Mouse (Mus musculus): Measurements from ENCODE around the gene Rad51d. TPM values are rescaled to one million over a fixed set of nuclear protein-coding genes. Genes with fewer than 3 reads are reported as not detected.

The Rad51d gene
- polyA plus RNA-seq, 1 experiment from 2014 or later = 11.3 TPM

DNA sequence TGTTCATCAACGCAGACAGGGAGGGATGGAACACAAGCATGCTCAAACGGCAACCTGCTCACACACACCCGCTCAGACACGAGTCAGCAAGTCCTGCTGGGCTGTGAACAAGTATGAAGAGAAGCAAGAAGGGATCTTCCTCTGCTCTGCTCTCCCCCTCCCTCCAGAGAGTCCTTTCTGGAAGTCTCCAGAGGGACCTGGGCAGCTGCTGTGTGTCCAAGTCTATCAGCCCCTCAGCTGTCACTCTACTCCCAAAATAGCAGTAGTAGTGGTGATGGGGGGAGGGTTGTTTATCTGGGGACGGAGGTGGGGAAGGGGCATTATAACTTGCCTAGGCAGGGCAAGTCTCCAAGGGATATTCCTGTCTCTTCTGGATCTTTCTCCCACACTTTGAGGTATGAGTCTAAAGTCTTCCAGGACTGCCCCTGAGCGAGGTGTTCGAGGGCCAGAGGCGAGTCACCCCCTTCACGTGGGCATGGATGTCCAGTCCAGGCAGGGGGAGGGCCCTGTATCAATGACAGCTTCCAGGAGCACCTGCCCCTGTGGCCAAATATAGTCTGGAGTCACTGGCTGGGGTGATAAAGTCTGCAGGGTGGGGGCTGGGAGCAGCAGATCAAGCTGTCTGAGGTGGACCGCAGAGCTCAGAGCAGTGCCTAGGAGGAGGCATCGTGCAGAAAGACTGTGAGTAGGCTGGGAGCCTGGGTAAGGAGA lies 20.4 kb upstream of the Rad51d start:
- Histone ChIP-seq H3K27me3 (replicated peaks) (peaks cover 16% of the 10 kb centered on the region; the same call in 1 of the 2 replicates), H3K9ac (replicated peaks) (no peak overlapping the region), H3K9me3 (replicated peaks) (no peaks in the 10 kb centered on the region), H3K4me2 (no peak overlapping the region), H3K4me1 (peaks cover 19% of the 10 kb centered on the region), H3K27ac (replicated peaks) (no peak overlapping the region), H3K4me3 (replicated peaks) (no peak overlapping the region), H3K36me3 (peaks cover 7% of the 10 kb centered on the region)
- ATAC-seq (ENCODE audit: low FRiP score) = no peak
- 82% methylated on average over 11 of the region's 11 CpGs for WGBS

DNA sequence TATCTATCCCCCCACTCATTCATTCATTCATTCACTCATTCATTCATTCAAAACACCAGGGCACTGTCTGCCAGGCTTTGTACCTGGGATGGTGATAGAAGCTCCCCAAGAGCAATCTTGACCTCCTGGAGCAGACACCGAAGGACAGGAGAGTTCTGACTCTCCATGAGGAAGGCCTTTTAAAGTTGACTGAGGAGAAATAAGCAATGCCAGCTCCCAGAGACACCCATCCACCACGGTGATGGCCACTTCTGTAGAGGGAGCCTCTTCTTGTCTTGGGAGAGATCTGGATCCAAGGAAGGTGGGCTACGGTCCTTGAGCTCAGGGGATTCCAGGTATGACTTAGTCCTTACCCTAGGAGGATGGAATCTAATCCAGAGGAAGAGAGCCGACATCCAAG lies 19.8 kb upstream of the Rad51d start, which contains the start of gene Unc45b:
Gene Unc45b, plus strand, starts transcription at position 301 of the 400 bp plus-strand sequence.
- Histone ChIP-seq H3K4me2 (no peak within 1 kb of the TSS), H3K27me3 (replicated peaks) (peaks cover 13% of the 10 kb centered on the region; the same call in 1 of the 2 replicates), H3K9ac (replicated peaks) (no peak within 1 kb of the TSS), H3K36me3 (peaks cover 10% of the 10 kb centered on the region), H3K27ac (replicated peaks) (no peak within 1 kb of the TSS), H3K4me3 (replicated peaks) (no peak within 1 kb of the TSS), H3K9me3 (replicated peaks) (no peaks in the 10 kb centered on the region), H3K4me1 (peaks cover 19% of the 10 kb centered on the region)
- ATAC-seq (ENCODE audit: low FRiP score) = no peak
- WGBS = 88% methylated on average over 4 of the region's 4 CpGs

DNA sequence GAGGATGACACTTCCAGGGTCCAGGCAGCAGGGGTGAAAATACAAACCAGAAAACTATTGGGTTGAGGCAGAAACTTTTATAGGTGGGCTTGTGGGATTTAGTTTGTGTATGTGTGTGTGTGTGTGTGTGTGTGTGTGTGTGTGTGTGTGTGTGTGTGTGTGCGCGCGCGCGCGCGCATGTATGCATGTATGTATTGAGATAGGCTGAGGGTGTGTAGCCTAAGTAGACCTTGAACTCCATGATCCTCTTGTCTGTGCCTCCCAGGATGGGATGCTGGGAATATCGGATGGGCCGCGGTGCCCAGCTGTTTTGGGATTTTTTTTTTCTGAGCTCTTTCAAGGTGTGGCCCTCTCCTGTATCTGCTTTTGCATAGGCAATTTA lies 18.2 kb upstream of the Rad51d start:
- peaks cover 19% of the 10 kb centered on the region for H3K4me1 ChIP-seq
- H3K4me3 ChIP-seq (replicated peaks) = peak overlapping the region; percentile 83
- ATAC-seq (ENCODE audit: low FRiP score) = no peak
- H3K27ac ChIP-seq (replicated peaks) = no peak overlapping the region
- peaks cover 25% of the 10 kb centered on the region for H3K36me3 ChIP-seq
- H3K9me3 ChIP-seq (replicated peaks) = no peaks in the 10 kb centered on the region
- peak overlapping the region; percentile 85 for H3K4me2 ChIP-seq
- H3K27me3 ChIP-seq (replicated peaks) = peaks cover 11% of the 10 kb centered on the region; the same call in 1 of the 2 replicates
- peak overlapping the region; percentile 36; the same call in 1 of the 2 replicates for H3K9ac ChIP-seq (replicated peaks)
- 43% methylated on average over 10 of the region's 10 CpGs for WGBS

DNA sequence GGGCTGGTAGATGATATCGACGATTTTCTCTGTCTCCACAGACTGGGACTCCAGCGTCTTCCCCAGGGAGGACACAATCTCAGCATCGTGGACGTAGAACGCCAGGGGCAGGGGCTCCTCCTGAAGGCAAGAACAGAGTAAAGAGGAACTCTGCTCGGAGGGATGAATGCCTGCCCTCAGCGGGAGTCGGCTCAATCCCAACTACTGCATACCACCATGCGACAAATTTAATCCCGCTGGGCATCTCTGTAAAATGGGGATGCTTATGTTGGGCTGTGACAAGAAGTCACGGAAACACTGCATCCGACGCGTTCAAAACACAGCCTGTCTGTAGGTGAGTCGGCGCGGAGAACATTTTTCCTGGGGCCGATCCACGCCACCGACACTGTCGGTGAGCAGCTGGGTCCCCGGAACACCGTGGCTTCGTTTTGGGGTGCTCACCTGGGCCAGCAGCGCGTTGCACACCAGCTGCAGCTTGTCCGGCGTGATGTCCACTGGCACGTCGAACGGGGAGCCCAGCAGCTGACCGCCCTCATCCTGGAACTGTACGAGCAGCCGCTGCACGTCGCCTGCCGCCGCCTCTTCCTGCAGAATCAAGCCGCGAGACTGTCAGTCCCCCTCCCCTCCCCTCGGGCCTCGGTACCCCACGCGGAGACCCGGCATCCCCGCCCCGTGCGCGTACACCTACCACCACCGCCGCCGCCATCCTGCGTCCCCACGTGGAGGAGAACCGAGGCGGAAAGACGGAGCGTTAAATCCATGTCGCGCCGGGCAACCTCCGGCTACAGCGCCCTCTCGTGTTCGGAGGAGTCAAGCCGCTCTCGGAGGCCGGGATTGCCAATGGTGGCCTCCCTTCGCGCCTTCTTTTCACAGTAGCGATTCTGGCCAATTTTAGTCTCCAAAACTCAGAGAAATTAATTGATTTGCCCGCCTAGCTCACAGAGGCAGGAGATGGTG lies 17.5 kb upstream of the Rad51d start, which contains the start of gene Nle1:
Gene Nle1, minus strand, starts transcription at position 761 of the 957 bp plus-strand sequence.
- H3K4me3 ChIP-seq (replicated peaks) = peak within 1 kb of the TSS; percentile 83
- peak within 1 kb of the TSS; percentile 85 for H3K4me2 ChIP-seq
- peaks cover 19% of the 10 kb centered on the region for H3K4me1 ChIP-seq
- no peaks in the 10 kb centered on the region for H3K9me3 ChIP-seq (replicated peaks)
- peak within 1 kb of the TSS; percentile 15 for H3K27ac ChIP-seq (replicated peaks)
- peak within 1 kb of the TSS; percentile 55 for H3K9ac ChIP-seq (replicated peaks)
- H3K36me3 ChIP-seq = peaks cover 32% of the 10 kb centered on the region
- 2% methylated on average over 68 of the region's 73 CpGs for WGBS
- peak; percentile 89 for ATAC-seq (ENCODE audit: low FRiP score)
- 0 out of 2 replicates have a peak, but pooled peaks cover 5% of the 10 kb centered on the region for H3K27me3 ChIP-seq (replicated peaks)

DNA sequence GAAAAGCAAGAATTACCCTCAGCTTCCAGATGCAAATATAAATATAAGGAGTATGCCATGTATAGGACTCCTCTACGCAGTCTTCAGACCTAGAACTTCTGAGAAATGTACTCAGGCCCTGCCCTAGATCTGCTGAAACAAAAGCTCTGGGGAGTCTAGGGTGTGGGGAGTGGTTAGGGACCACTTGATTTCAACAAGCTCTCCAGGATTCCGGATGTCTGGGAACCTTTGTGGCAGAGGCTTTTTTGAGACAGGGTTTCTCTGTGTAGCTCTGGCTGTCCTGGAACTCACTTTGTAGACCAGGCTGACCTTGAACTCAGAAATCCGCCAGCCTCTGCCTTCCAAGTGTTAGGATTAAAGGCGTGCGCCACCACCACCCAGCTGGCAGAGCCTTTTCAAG lies 15.4 kb upstream of the Rad51d start:
- Histone ChIP-seq H3K27me3 (replicated peaks) (0 out of 2 replicates have a peak, but pooled peaks cover 5% of the 10 kb centered on the region), H3K4me1 (peaks cover 19% of the 10 kb centered on the region), H3K9ac (replicated peaks) (no peak overlapping the region), H3K9me3 (replicated peaks) (no peaks in the 10 kb centered on the region), H3K4me3 (replicated peaks) (no peak overlapping the region), H3K36me3 (peaks cover 53% of the 10 kb centered on the region), H3K27ac (replicated peaks) (no peak overlapping the region), H3K4me2 (no peak overlapping the region)
- ATAC-seq (ENCODE audit: low FRiP score) = no peak
- WGBS = 95% methylated on average over 5 of the region's 5 CpGs

DNA sequence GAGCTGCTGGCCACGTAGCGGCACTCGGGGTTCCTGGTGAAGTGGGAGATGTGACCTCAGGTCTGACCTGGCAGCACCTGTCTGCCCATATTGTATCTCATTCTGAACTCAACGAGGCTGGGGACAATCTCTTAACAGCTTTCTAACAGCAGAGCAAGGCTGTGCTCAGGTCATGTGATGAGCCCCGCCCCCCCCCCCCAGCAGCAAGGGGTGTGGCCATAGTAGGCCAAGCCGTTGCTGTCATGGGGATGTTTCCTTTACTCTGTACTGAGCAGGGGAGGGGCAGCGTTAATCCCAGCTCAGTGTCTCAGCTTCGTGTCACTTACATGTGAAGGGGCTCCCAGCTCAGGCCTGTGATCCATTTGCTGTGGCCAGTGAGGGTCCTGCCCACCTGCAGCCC lies 14.5 kb upstream of the Rad51d start:
- Histone ChIP-seq H3K27ac (replicated peaks) (no peak overlapping the region), H3K4me1 (peaks cover 19% of the 10 kb centered on the region), H3K27me3 (replicated peaks) (0 out of 2 replicates have a peak, but pooled peaks cover 5% of the 10 kb centered on the region), H3K9ac (replicated peaks) (no peak overlapping the region), H3K9me3 (replicated peaks) (no peaks in the 10 kb centered on the region), H3K4me2 (no peak overlapping the region), H3K36me3 (peaks cover 61% of the 10 kb centered on the region), H3K4me3 (replicated peaks) (no peak overlapping the region)
- 66% methylated on average over 8 of the region's 8 CpGs for WGBS
- no peak for ATAC-seq (ENCODE audit: low FRiP score)

DNA sequence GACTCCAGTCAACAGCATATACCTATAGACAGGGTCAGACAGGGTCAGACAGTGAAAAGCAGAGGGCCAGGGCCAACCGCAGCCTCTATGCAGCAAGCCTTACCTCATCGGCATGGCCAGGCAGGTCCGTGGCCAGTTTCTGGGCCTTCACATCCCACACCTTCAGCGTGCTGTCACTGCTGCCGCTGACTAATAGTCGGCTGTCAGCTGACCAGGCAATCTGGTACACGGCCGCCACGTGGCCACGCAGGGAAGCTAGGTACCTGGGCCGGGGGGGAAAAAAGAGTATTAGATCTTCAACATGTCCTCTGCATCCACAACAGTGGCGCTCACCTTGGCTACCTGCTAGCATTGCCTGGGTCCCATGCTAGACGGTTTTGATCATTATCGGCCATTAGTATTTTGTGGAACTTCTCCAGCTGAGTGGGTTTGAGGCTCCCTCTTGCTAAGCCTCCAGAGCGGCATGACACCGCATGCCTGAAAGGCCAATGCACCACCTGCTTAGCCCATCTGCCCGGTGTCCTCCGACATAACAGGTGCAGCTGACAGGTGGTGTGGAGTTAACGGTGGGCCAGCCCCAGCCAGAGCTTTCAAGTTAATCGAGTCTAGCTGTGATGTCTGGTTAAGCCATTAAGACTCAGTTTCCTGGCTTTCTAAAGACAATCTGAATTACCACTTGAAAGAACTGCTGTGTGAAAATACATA lies 11.3 kb upstream of the Rad51d start:
- Histone ChIP-seq H3K27me3 (replicated peaks) (no peaks in the 10 kb centered on the region), H3K27ac (replicated peaks) (no peak overlapping the region), H3K4me2 (no peak overlapping the region), H3K9ac (replicated peaks) (no peak overlapping the region), H3K36me3 (peaks cover 74% of the 10 kb centered on the region), H3K4me1 (peaks cover 6% of the 10 kb centered on the region; the same call in 1 of the 2 replicates), H3K4me3 (replicated peaks) (no peak overlapping the region), H3K9me3 (replicated peaks) (no peaks in the 10 kb centered on the region)
- ATAC-seq (ENCODE audit: low FRiP score) = no peak
- WGBS = 96% methylated on average over 20 of the region's 20 CpGs

DNA sequence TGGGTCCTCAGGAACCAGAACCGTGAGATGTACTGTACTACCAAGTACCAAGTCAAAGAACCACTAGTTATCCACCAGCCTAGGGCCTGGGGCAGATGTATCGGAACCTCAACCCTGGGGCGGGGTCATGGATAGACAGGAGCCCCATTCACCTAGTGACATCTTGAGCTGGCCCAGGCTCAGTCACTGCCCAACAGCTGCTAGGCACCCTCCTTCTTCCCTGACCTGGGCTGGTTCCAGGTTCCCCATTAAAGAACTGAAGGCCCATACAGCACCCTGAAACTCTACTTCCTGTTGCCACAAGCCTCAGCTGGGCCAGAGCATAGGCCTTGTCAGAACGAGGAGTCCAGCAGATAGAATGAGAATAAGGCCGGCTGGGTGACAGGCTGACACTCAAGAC lies 9.3 kb upstream of the Rad51d start:
- Histone ChIP-seq H3K4me1 (no peaks in the 10 kb centered on the region), H3K9ac (replicated peaks) (no peak overlapping the region), H3K4me3 (replicated peaks) (no peak overlapping the region), H3K27ac (replicated peaks) (no peak overlapping the region), H3K27me3 (replicated peaks) (no peaks in the 10 kb centered on the region), H3K4me2 (no peak overlapping the region), H3K36me3 (peaks cover 60% of the 10 kb centered on the region), H3K9me3 (replicated peaks) (no peaks in the 10 kb centered on the region)
- WGBS = 95% methylated on average over 5 of the region's 5 CpGs
- ATAC-seq (ENCODE audit: low FRiP score) = no peak

DNA sequence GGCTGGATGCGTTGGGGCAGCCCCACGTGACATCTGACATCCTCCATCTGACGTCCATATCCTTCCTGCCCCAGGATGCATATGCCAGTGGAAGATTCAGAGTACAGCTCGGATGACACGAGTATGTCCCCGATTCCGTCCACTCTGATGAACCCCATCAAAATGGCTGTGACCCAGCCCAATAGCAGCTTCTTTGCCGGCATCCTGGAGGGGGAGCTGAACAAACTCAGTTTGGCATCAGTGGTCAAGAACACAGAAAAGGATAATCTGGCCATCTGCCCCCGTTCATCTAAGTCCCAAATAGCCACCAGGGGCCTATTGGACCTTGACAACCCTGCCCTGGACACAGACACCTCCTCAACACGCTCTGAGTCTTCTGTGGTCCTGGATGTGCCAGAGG lies 7.1 kb upstream of the Rad51d start:
- WGBS = 89% methylated on average over 10 of the region's 10 CpGs
- Histone ChIP-seq H3K4me1 (no peaks in the 10 kb centered on the region), H3K27ac (replicated peaks) (no peak overlapping the region), H3K9me3 (replicated peaks) (no peaks in the 10 kb centered on the region), H3K4me2 (no peak overlapping the region), H3K9ac (replicated peaks) (no peak overlapping the region), H3K27me3 (replicated peaks) (no peaks in the 10 kb centered on the region), H3K36me3 (peaks cover 38% of the 10 kb centered on the region), H3K4me3 (replicated peaks) (no peak overlapping the region)
- no peak for ATAC-seq (ENCODE audit: low FRiP score)

DNA sequence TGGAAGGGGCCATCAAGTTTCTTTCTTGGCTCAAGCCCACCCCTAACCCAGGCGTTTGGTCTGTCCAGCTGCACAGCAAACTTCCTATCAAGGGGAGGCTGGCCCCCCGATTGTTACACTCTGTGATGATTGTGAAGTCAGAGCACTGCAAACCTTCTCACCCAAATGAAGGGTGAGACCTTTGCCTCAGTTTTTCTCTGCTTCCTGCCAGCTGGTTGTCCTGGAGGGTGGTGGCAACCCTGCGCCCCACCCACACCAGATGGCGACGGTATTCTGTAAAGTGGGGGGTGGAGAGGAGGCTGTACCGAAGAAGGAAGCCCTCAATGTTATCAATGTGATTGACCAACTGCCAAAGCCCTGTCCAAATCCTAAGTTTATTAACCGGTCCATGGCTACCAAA lies 1.5 kb upstream of the Rad51d start, which contains the start of gene Fndc8:
Gene Fndc8, plus strand, starts transcription at position 189 of the 400 bp plus-strand sequence.
- no peak within 1 kb of the TSS for H3K4me3 ChIP-seq (replicated peaks)
- no peak within 1 kb of the TSS for H3K4me2 ChIP-seq
- H3K27ac ChIP-seq (replicated peaks) = no peak within 1 kb of the TSS
- no peaks in the 10 kb centered on the region for H3K9me3 ChIP-seq (replicated peaks)
- no peaks in the 10 kb centered on the region for H3K36me3 ChIP-seq
- no peak within 1 kb of the TSS for H3K9ac ChIP-seq (replicated peaks)
- WGBS = 62% methylated on average over 7 of the region's 7 CpGs
- peaks cover 14% of the 10 kb centered on the region for H3K27me3 ChIP-seq (replicated peaks)
- ATAC-seq (ENCODE audit: low FRiP score) = no peak
- H3K4me1 ChIP-seq = peaks cover 19% of the 10 kb centered on the region
